Mouse (Mus musculus) heart, adult 2 months (tissue): ENCODE results near the gene Mindy4b-ps.

Experiments used
- CTCF ChIP-seq: fragments of 200-600 bp; IDR thresholded peaks from 2 replicates; pipeline ENCODE4 v1.8.1; 2022; ENCODE audit warnings: antibody characterized with exemption, mild to moderate bottlenecking, moderate library complexity
- EP300 ChIP-seq: fragments of 200-500 bp; IDR thresholded peaks from 2 replicates; pipeline ENCODE4 v1.6.1; 2011; ENCODE audit warnings: low read depth, low read length, control low read depth; ENCODE audit not compliant: insufficient read depth
- POLR2A ChIP-seq: fragments of 200-500 bp; IDR thresholded peaks from 2 replicates; pipeline ENCODE4 v1.6.1; 2011; ENCODE audit warnings: mild to moderate bottlenecking, low read depth, low read length, control low read depth; ENCODE audit not compliant: insufficient read depth

DNA sequence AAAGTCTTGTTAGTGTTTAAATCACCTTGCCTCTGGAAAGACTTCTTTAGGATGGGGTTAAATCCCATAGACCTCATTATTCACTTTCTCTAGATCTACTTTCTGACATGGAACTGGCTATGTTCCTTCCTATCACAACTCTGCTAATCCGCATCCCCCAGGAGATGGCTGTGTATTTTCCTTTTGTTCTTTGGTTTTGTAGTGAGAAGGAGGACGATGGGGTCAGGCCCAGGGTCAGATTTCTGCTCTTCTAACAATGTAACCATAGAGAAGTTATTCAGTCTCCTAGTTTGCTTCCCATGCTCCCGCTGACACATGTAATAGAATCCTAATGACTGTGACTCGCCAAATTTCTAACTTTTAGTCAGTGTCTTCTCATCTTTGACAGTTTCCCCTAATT lies 4.2 kb upstream of the Mindy4b-ps start:
- TF ChIP-seq CTCF (no peak), POLR2A (no peak), EP300 (no peak)
